Mouse (Mus musculus): ENCODE data around the gene Olfr1301.

Gene Olfr1301

GRCm38 (mm10) chr2:111750706-111751105 lies at the start of gene Olfr1301:
TSS of gene Olfr1301 (plus strand) at chr2:111751006.
- DNase-seq, result no peak

- DNase-seq, result no peak
Observed at GRCm38 (mm10) chr2:111726739-111727138, 24.1 kb upstream of the Olfr1301 start.

- no peak for DNase-seq
Observed at GRCm38 (mm10) chr2:111777129-111777528, 26.3 kb downstream of the Olfr1301 start, which contains the start of gene Olfr1302. TSS of gene Olfr1302 (plus strand) at chr2:111777429.
